Mouse (Mus musculus) embryonic fibroblast, embryonic 13.5 days (primary cell): ENCODE results near the gene Pacs2. TPM values are rescaled to one million over a fixed set of nuclear protein-coding genes. Genes with fewer than 3 reads are reported as not detected.
A peak's percentile ranks its signal among the peaks of the same experiment; 100 is the strongest.

Experiments used
- H3K27ac ChIP-seq: 2 replicates; pipeline ENCODE4 v1.5.1; 2012; ENCODE audit warnings: low read length, control low read depth, inconsistent platforms; ENCODE audit not compliant: insufficient read depth
- H3K4me1 ChIP-seq: 2 replicates; pipeline ENCODE4 v1.6.1; 2011; ENCODE audit warnings: low read length; ENCODE audit not compliant: control insufficient read depth, insufficient read depth
- H3K4me3 ChIP-seq: 2 replicates; pipeline ENCODE4 v1.5.1; 2011; ENCODE audit warnings: mild to moderate bottlenecking, control low read depth, low read length; ENCODE audit not compliant: insufficient read depth
- CTCF ChIP-seq: IDR thresholded peaks from 2 replicates; pipeline ENCODE4 v1.5.1; 2011; ENCODE audit warnings: mild to moderate bottlenecking, control low read depth, low read length, moderate library complexity, borderline replicate concordance; ENCODE audit not compliant: insufficient read depth
- POLR2A ChIP-seq: IDR thresholded peaks from 2 replicates; pipeline ENCODE4 v1.6.1; 2011; ENCODE audit warnings: low read depth, mild to moderate bottlenecking, control low read depth, low read length, moderate library complexity
- polyA plus RNA-seq: library from polyadenylated mRNA; stranded (reverse); fragments of >200 nt; gene quantifications from 2 replicates; pipeline ENCODE4 v1.2.4, GENCODE M21; 2011; ENCODE audit warnings: low read depth; ENCODE audit not compliant: missing spikeins, insufficient read length

Pacs2 gene
- polyA plus RNA-seq, 1 experiment, result 44.5 TPM

DNA sequence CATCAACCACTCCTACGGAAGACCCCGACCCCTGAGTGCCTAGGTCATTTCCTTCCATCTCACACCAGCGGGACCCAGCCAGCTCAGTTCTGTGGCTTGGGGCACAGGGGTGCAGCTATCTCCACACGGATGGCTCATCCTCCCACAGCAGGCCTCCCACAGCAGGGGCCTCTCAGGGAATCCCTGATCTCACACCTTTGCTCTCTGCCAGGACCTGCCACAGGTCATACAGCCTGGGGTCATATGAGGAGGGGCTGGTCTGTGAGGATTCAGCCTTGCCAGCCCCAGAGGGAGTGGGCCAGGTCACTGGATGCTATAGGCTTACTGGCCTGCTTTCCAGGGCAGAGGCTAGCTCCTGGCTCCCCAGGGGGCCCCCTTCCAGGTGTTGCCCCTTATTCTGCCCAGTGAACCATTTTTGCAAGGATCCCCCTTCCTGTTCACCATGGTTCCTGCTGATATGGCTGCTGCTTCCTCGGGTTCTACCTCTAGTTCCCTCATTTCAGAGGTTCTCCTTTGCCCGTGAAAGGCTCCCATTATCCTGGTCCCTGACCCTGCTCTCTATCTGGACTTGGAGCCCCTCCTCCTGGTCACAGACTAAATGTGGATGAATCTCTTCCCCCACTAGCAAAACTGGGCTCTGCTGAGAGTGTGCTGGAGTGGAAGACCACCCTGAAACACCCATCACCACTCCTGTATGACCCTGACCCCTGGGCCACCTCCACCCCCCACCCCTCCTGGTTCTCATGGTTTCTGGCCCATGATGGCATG is 85.3 kb downstream of the Pacs2 start:
- TF ChIP-seq CTCF (no peak), POLR2A (no peak)
- peaks cover 7% of the 10 kb centered on the region for H3K4me1 ChIP-seq
- no peak overlapping the region for H3K27ac ChIP-seq

DNA sequence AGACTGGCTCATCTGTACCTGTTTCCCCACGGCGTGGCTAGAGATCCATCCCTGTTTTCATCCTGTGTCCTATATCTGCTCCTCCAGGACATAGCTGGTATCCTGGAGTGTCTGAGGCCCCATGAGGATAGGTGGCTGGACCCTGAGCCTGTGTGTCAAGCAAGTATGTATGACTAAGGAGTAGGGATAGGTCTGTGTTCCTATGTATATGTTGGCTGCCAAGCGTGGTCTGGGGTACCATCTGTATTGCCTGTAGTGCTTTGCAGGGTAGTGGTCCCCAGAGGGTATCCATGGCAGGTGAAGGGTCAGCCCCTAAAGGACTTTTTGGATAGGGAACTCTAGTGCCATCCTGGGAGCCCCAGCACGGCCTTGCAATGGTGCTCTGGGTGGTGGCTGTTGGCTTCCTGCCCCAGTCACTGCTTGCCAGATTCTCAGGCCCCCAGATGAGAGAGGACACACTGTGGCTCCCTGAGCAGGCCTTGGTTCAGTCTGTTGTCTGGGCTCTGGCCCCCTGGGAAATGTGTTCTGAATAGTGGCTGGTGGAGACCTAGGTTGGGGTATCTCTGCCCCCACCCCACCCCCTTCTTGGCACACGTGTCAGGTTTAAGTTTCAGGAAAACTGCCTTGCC is 86.3 kb downstream of the Pacs2 start:
- Histone ChIP-seq H3K4me1 (peaks cover 7% of the 10 kb centered on the region), H3K4me3 (no peak overlapping the region), H3K27ac (no peak overlapping the region)
- TF ChIP-seq POLR2A (no peak), CTCF (no peak)

More for the DNA sequence above, 85.3 kb downstream of the Pacs2 start:
- H3K4me3 ChIP-seq, result peak overlapping the region; percentile 98

DNA sequence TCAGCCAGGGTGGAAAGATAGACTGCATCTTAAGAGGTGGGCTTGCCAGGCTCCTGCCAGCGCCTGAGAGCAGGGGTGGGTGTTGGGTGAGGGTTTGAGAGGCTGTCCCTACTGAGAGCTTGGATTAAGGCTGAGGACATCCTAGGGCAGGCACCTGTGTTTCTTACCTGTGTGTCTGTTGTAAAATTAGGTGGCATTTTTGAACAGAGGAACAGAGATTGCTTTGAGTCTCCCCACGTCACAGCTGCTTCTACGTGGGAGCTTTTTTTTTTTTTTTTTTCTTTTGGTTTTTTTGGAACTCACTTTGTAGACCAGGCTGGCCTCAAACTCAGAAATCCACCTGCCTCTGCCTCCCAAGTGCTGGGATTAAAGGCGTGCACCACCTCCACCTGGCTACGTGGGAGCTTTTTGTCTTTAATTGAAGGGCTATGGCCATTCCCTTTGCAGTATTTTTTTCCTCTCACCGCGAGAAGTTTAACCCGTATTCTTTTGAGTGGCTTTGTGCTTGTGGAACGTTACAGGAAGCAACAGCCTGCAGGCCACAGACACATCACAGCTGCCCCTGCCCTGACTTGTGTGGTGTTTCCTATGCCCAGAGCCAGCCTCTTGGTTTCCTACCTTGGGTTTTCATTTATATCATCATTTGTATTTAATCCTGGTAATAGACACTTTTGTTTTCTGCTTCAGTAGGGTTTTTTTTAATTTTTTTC is 87.1 kb downstream of the Pacs2 start:
- Histone ChIP-seq H3K4me1 (peaks cover 7% of the 10 kb centered on the region), H3K4me3 (no peak overlapping the region), H3K27ac (no peak overlapping the region)
- no peak for TF ChIP-seq POLR2A

DNA sequence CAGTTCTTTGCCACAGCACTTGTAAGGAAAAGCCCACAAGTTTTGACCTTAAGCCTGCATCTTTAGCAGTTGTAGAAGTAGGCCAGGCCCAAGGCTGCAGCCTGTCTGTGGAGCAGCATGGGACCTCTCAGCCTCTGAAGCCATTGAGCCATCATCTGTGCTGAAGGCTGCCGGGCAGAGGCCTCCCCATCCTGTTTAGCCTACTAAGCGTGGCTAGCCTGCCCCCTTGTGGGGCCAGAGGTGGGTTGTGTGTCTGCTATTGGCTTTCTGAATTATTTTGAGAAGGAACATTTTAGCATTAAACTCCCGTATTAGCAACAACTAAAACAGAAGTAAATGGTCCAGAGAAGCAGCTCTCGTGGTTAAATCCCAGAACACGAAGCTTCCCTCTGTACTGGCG is 88.2 kb downstream of the Pacs2 start:
- TF ChIP-seq CTCF (peak; percentile 31; the same call in 1 of the 2 replicates), POLR2A (no peak)
- H3K27ac ChIP-seq, result no peak overlapping the region
- peaks cover 16% of the 10 kb centered on the region for H3K4me1 ChIP-seq
- H3K4me3 ChIP-seq, result no peak overlapping the region

DNA sequence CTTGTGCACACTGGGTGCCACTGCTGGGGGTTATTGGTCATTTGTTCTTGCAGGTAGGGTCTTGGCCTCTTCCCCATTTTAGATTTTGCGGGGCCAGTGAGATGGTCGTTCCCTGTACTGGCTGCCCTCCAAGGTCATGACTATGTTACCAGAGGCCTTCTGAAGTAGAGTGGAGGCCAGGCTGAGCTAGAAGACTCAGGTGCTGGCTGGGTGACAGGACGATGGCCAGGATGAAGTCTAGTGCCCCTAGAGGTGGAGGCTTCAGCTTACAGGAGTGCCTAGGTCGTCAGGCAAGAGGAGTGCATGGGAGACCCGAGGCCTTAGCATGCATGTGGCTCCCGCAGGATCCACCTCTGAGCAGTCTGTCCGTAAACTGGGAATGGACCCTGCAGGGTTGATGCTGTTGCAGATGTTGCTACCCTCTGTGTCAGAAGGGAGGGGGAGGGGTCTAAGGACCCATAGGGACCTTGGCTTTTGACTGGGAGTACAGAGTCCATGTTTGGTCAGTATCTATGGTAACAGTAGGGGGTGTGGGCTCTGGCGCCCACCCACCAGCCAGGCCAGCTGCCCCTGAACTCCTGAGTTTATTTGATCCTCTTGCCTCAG is 89.6 kb downstream of the Pacs2 start:
- Histone ChIP-seq H3K4me1 (peaks cover 19% of the 10 kb centered on the region), H3K27ac (no peak overlapping the region), H3K4me3 (no peak overlapping the region)
- 0 out of 2 replicates have a peak, but pooled peaks have one; percentile 13 for TF ChIP-seq CTCF
- TF ChIP-seq POLR2A, result no peak

DNA sequence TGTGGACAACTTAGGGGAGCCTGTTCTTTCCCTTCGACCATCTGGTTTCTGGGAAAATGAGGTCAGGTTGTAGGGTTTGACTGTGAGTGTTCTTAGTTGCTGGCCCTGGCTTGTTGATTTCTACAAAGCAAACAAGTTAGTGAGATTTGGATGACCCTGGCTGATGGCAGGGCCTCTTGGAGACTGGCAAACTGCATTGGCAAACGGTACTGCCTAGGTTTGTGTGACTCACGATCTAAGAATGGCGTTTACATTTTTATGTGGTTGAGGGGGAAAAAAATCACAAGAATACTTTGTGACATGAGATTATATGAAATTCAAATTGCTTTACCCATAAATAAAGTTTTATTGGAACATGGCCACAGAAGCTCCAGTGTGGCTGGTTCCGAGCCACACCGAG is 92.1 kb downstream of the Pacs2 start:
- no peak for TF ChIP-seq POLR2A
- TF ChIP-seq CTCF, result no peak
- Histone ChIP-seq H3K4me1 (peaks cover 14% of the 10 kb centered on the region), H3K4me3 (no peak overlapping the region), H3K27ac (no peak overlapping the region)

DNA sequence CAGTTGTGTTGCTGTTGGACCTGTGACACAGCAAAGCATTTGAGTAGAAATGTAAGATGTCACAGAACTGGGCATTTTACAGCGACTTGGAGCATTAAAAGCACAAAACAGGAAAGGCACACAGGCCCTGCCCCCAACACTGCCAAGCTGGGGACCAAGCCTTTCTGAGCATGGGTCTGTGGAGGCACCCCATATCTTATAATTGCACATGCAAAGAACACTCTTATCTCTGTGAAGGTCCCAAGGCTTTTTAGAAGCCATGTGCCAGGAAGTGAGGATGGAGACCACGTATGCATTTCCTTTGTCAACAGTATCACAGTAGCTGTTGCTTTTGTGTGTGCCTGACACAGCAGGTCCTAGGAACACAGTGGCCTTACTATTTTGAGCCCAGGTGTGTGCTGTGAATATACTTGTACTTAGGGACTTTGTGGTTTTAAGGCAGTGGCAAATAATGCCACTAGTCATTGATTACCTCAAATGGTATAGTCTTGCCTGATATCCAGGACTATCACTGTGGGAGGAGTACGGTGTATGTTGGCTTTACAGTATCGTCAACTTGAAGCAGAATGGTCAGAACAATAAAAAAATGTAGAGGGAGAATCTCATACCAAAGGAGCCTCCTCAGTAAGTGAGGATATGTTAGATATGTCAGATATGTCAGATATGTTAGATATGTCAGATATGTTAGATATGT is 93.3 kb downstream of the Pacs2 start:
- Histone ChIP-seq H3K27ac (no peak overlapping the region), H3K4me1 (peaks cover 12% of the 10 kb centered on the region), H3K4me3 (no peak overlapping the region)
- no peak for TF ChIP-seq CTCF
- no peak for TF ChIP-seq POLR2A

DNA sequence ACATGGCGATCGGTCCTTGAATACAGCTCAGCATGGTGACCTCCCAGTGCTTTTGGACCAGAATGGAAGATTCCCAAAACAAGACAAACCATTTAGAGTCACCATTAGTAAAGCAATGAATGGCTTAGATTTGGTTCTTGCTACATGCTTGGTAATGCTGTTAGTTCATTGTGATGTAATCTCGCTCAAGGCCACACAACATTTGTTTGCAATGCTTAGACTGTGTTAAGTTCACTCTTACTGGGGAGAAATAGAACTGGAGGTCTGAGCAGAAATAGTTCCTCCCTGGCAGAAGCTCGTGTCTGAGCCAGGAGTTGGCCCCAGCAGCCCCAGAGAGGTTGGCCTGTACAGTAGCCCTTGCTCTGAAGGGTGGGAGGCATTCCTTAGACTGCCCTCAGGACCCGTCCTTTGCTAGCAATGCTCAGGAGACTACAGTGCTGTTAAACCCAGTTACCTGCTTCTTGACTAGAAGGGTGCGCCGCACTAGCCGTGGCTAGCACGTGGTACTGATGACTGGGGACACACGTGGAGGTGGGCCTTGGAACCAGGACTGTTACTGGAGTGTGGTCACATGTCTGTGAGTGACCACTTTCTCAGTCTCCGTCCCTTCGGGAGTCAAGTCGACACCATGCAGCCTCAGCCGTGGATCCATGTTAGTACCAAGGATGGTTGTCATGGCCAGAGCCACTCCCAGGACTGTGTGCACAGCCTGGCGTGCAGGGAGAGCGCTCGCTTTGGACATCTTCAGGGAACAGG is 94.4 kb downstream of the Pacs2 start:
- Histone ChIP-seq H3K27ac (no peak overlapping the region), H3K4me1 (peaks cover 12% of the 10 kb centered on the region), H3K4me3 (no peak overlapping the region)
- TF ChIP-seq CTCF (no peak), POLR2A (no peak)
